Mouse (Mus musculus): Measurements from ENCODE around the gene Adat1. TPM values are rescaled to one million over a fixed set of nuclear protein-coding genes. Genes with fewer than 3 reads are reported as not detected.

Adat1 gene
- polyA plus RNA-seq, 1 experiment: 0.91 TPM

GRCm38 (mm10) chr8:111963091-111963490 lies 29.0 kb downstream of the Adat1 start:
- H3K27ac ChIP-seq (ENCODE audit: insufficient read depth, low read depth, low read length): no peak overlapping the region
- H3K4me3 ChIP-seq (ENCODE audit: low read depth, low read length): no peak overlapping the region
- TF ChIP-seq POLR2A (IDR thresholded peaks at IDR 0.05; ENCODE audit: low read depth, low read length): no peak
- no peaks in the 10 kb centered on the region for H3K27me3 ChIP-seq (ENCODE audit: control insufficient read depth, insufficient read depth, low read length)
- H3K36me3 ChIP-seq (ENCODE audit: control insufficient read depth, insufficient read depth, low read length): no peaks in the 10 kb centered on the region; the same call in 1 of the 2 replicates
- H3K4me1 ChIP-seq (ENCODE audit: control insufficient read depth, insufficient read depth, insufficient read length, low read length): no peaks in the 10 kb centered on the region
- WGBS: 83% methylated on average over 10 of the region's 10 CpGs

- H3K4me3 ChIP-seq (ENCODE audit: low read depth, low read length): no peak overlapping the region
- H3K4me1 ChIP-seq (ENCODE audit: control insufficient read depth, insufficient read depth, insufficient read length, low read length): no peaks in the 10 kb centered on the region
- no peak for TF ChIP-seq POLR2A (IDR thresholded peaks at IDR 0.05; ENCODE audit: low read depth, low read length)
- TF ChIP-seq CTCF (IDR thresholded peaks at IDR 0.05; ENCODE audit: extremely low read depth, insufficient read length, insufficient replicate concordance, low read depth, low read length): no peak
- H3K27ac ChIP-seq (ENCODE audit: insufficient read depth, low read depth, low read length): no peak overlapping the region
- H3K27me3 ChIP-seq (ENCODE audit: control insufficient read depth, insufficient read depth, low read length): no peaks in the 10 kb centered on the region
- WGBS: 64% methylated on average over 1 of the region's 1 CpGs
- no peaks in the 10 kb centered on the region for H3K36me3 ChIP-seq (ENCODE audit: control insufficient read depth, insufficient read depth, low read length)
These were observed 29.5 kb downstream of the Adat1 start for GRCm38 (mm10) chr8:111962589-111962988.

GRCm38 (mm10) chr8:111961330-111961729 lies 30.8 kb downstream of the Adat1 start:
- 78% methylated on average over 3 of the region's 3 CpGs for WGBS
- Histone ChIP-seq H3K36me3 (ENCODE audit: control insufficient read depth, insufficient read depth, low read length) (0 out of 2 replicates have a peak, but pooled peaks cover 5% of the 10 kb centered on the region), H3K4me3 (ENCODE audit: low read depth, low read length) (no peak overlapping the region), H3K27me3 (ENCODE audit: control insufficient read depth, insufficient read depth, low read length) (no peaks in the 10 kb centered on the region), H3K4me1 (ENCODE audit: control insufficient read depth, insufficient read depth, insufficient read length, low read length) (no peaks in the 10 kb centered on the region), H3K27ac (ENCODE audit: insufficient read depth, low read depth, low read length) (no peak overlapping the region)
- no peak for TF ChIP-seq CTCF (IDR thresholded peaks at IDR 0.05; ENCODE audit: extremely low read depth, insufficient read length, insufficient replicate concordance, low read depth, low read length)
- TF ChIP-seq POLR2A (IDR thresholded peaks at IDR 0.05; ENCODE audit: low read depth, low read length): no peak

- Histone ChIP-seq H3K4me1 (ENCODE audit: control insufficient read depth, insufficient read depth, insufficient read length, low read length) (no peaks in the 10 kb centered on the region), H3K4me3 (ENCODE audit: low read depth, low read length) (no peak overlapping the region), H3K36me3 (ENCODE audit: control insufficient read depth, insufficient read depth, low read length) (peaks cover 7% of the 10 kb centered on the region; the same call in 1 of the 2 replicates), H3K27me3 (ENCODE audit: control insufficient read depth, insufficient read depth, low read length) (no peaks in the 10 kb centered on the region), H3K27ac (ENCODE audit: insufficient read depth, low read depth, low read length) (no peak overlapping the region)
- 75% methylated on average over 15 of the region's 15 CpGs for WGBS
- TF ChIP-seq CTCF (IDR thresholded peaks at IDR 0.05; ENCODE audit: extremely low read depth, insufficient read length, insufficient replicate concordance, low read depth, low read length) (no peak), POLR2A (IDR thresholded peaks at IDR 0.05; ENCODE audit: low read depth, low read length) (no peak)
These were observed 31.3 kb downstream of the Adat1 start for GRCm38 (mm10) chr8:111960591-111961321.

- Histone ChIP-seq H3K4me1 (ENCODE audit: control insufficient read depth, insufficient read depth, insufficient read length, low read length) (0 out of 2 replicates have a peak, but pooled peaks cover 2% of the 10 kb centered on the region), H3K27me3 (ENCODE audit: control insufficient read depth, insufficient read depth, low read length) (no peaks in the 10 kb centered on the region), H3K4me3 (ENCODE audit: low read depth, low read length) (no peak overlapping the region), H3K36me3 (ENCODE audit: control insufficient read depth, insufficient read depth, low read length) (peaks cover 24% of the 10 kb centered on the region), H3K27ac (ENCODE audit: insufficient read depth, low read depth, low read length) (no peak overlapping the region)
- no peak for TF ChIP-seq POLR2A (IDR thresholded peaks at IDR 0.05; ENCODE audit: low read depth, low read length)
- TF ChIP-seq CTCF (IDR thresholded peaks at IDR 0.05; ENCODE audit: extremely low read depth, insufficient read length, insufficient replicate concordance, low read depth, low read length): no peak
- 93% methylated on average over 2 of the region's 2 CpGs for whole genome bisulfite sequencing
These were observed 34.9 kb downstream of the Adat1 start for GRCm38 (mm10) chr8:111957231-111957630.

GRCm38 (mm10) chr8:111955879-111956278 lies 36.2 kb downstream of the Adat1 start:
- no peak for TF ChIP-seq CTCF (IDR thresholded peaks at IDR 0.05; ENCODE audit: extremely low read depth, insufficient read length, insufficient replicate concordance, low read depth, low read length)
- TF ChIP-seq POLR2A (IDR thresholded peaks at IDR 0.05; ENCODE audit: low read depth, low read length): no peak
- Histone ChIP-seq H3K4me1 (ENCODE audit: control insufficient read depth, insufficient read depth, insufficient read length, low read length) (0 out of 2 replicates have a peak, but pooled peaks cover 2% of the 10 kb centered on the region), H3K27ac (ENCODE audit: insufficient read depth, low read depth, low read length) (no peak overlapping the region), H3K36me3 (ENCODE audit: control insufficient read depth, insufficient read depth, low read length) (peaks cover 33% of the 10 kb centered on the region), H3K4me3 (ENCODE audit: low read depth, low read length) (no peak overlapping the region), H3K27me3 (ENCODE audit: control insufficient read depth, insufficient read depth, low read length) (no peaks in the 10 kb centered on the region)
- 72% methylated on average over 5 of the region's 5 CpGs for WGBS

- Histone ChIP-seq H3K27me3 (ENCODE audit: control insufficient read depth, insufficient read depth, low read length) (no peaks in the 10 kb centered on the region), H3K27ac (ENCODE audit: insufficient read depth, low read depth, low read length) (no peak overlapping the region), H3K4me3 (ENCODE audit: low read depth, low read length) (no peak overlapping the region), H3K4me1 (ENCODE audit: control insufficient read depth, insufficient read depth, insufficient read length, low read length) (0 out of 2 replicates have a peak, but pooled peaks cover 2% of the 10 kb centered on the region), H3K36me3 (ENCODE audit: control insufficient read depth, insufficient read depth, low read length) (peaks cover 33% of the 10 kb centered on the region)
- WGBS: 45% methylated on average over 4 of the region's 4 CpGs
- no peak for TF ChIP-seq CTCF (IDR thresholded peaks at IDR 0.05; ENCODE audit: extremely low read depth, insufficient read length, insufficient replicate concordance, low read depth, low read length)
- TF ChIP-seq POLR2A (IDR thresholded peaks at IDR 0.05; ENCODE audit: low read depth, low read length): no peak
These were observed 37.1 kb downstream of the Adat1 start for GRCm38 (mm10) chr8:111954844-111955594.

All from small intestine, adult 2 months (tissue).